Mouse (Mus musculus): ENCODE results near the gene Ranbp17. TPM values are rescaled to one million over a fixed set of nuclear protein-coding genes. Genes with fewer than 3 reads are reported as not detected.

The Ranbp17 gene
- total and polyA plus RNA-seq, 2 experiments from 2014 or later, result 2.1 to 3.6 TPM

DNA sequence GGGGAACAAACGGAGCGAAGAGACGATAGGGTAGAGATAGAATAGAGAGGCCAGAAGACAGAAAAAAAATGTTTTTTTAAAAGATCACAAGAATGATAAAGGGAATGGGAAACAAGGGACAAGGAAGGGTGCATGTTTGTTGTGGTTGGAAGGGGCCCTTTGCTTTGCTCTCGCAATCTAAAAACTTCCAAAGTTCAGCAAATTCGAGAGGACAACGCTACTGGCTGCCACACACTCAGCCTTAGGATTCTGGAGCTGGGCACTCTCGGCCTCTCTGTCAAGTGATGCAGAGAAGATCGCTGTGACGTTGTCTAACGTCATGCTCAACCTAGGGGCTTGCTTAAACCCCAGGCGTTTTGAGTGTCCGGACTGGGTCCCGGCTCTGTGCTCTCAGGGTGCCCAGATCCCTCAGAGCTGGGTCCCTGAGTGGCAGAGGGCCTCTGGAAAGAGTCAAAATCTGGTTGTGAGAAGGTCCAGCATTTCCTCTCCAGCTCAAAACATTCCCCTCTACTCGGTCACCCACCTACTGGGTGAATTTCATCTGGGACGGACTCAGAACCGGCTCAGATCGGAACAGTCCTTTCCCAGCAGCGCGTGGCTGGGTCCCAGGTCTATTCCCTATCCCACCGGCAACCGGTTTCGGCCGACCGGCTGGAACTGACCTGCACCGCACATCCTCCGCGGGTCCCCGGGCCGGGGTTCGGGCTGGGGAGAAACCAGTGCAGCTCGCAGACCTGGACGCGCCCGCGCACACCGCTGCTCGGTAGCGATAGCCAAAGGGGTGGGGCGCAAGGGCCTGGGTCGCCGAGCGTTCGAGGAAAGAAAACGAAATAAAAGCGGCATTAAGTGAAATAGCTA, 313.4 kb downstream of the Ranbp17 start:
- TF ChIP-seq EP300 (IDR thresholded peaks at IDR 0.05; ENCODE audit: low read depth) (no peak), CTCF (IDR thresholded peaks at IDR 0.05; ENCODE audit: low read depth) (no peak)
- Histone ChIP-seq H3K27me3 (ENCODE audit: control insufficient read depth, insufficient read depth, low read length) (peaks cover 100% of the 10 kb centered on the region), H3K4me2 (ENCODE audit: low read depth, low read length) (peak overlapping the region; percentile 43), H3K36me3 (replicated peaks; ENCODE audit: control insufficient read depth, insufficient read depth, low read length) (no peaks in the 10 kb centered on the region), H3K9ac (replicated peaks; ENCODE audit: low read depth, low read length) (no peak overlapping the region), H3K27ac (ENCODE audit: low read depth) (no peak overlapping the region), H3K4me1 (ENCODE audit: control insufficient read depth, insufficient read depth) (peaks cover 19% of the 10 kb centered on the region; the same call in 1 of the 2 replicates), H3K4me3 (ENCODE audit: low read depth, low read length) (peak overlapping the region; percentile 36), H3K9me3 (replicated peaks; ENCODE audit: control insufficient read depth, low read length) (0 out of 2 replicates have a peak, but pooled peaks cover 6% of the 10 kb centered on the region)
- no peak for ATAC-seq (ENCODE audit: insufficient read depth, low read depth)
- no peak for DNase-seq (ENCODE audit: low spot score)
- WGBS, result 2% methylated on average over 45 of the region's 45 CpGs

- WGBS, result 6% methylated on average over 15 of the region's 15 CpGs
- no peak for TF ChIP-seq CTCF (IDR thresholded peaks at IDR 0.05; ENCODE audit: low read depth)
- TF ChIP-seq EP300 (IDR thresholded peaks at IDR 0.05; ENCODE audit: low read depth), result no peak
Observed at GRCm38 (mm10) chr11:33199117-33199514, 314.4 kb downstream of the Ranbp17 start.

DNA sequence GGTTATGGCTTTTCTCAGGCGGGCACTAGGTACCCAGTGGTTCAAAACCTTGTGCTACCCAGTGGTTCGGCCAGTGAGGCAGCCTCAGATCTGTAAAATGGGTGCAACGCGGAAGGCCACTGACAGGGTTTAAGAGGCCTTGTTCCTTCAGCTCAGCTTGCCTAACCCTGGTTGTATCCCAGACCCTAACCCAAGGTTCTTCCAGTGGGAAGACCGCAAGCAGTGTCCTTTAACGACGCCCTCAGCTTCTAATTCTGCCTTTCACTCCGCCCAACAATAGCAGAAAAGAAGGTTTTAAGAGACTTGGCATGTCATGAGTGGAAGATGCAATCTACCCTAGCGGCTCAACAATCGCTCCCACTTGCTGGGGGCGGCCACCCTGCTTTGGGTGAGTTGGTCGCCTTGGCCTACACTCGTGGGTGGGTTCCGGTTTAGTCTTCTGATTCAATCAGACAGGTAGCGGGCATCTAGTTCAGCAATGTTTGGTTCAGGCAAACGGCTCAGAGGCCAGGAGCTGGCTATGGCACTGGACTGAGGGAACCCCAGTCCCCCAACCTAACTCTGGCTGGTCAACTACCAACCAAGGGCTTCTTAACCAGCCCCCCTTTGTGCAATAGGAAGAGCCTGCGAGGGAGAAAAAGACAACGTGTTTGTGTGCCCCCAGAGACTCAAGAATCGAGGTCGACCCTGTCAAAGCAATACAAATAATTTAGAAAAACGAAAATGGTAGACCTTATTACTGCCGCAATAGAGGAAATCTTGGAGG, 315.0 kb downstream of the Ranbp17 start:
- H3K9ac ChIP-seq (replicated peaks; ENCODE audit: low read depth, low read length), result no peak overlapping the region
- 29% methylated on average over 22 of the region's 22 CpGs for WGBS
- no peak overlapping the region for H3K4me3 ChIP-seq (ENCODE audit: low read depth, low read length)
- H3K27ac ChIP-seq (ENCODE audit: low read depth), result no peak overlapping the region
- DNase-seq (ENCODE audit: low spot score), result no peak
- peaks cover 19% of the 10 kb centered on the region; the same call in 1 of the 2 replicates for H3K4me1 ChIP-seq (ENCODE audit: control insufficient read depth, insufficient read depth)
- no peaks in the 10 kb centered on the region for H3K36me3 ChIP-seq (replicated peaks; ENCODE audit: control insufficient read depth, insufficient read depth, low read length)
- H3K27me3 ChIP-seq (ENCODE audit: control insufficient read depth, insufficient read depth, low read length), result peaks cover 96% of the 10 kb centered on the region
- TF ChIP-seq EP300 (IDR thresholded peaks at IDR 0.05; ENCODE audit: low read depth) (no peak), CTCF (IDR thresholded peaks at IDR 0.05; ENCODE audit: low read depth) (no peak)
- no peak for ATAC-seq (ENCODE audit: insufficient read depth, low read depth)
- 0 out of 2 replicates have a peak, but pooled peaks cover 6% of the 10 kb centered on the region for H3K9me3 ChIP-seq (replicated peaks; ENCODE audit: control insufficient read depth, low read length)
- no peak overlapping the region for H3K4me2 ChIP-seq (ENCODE audit: low read depth, low read length)

More at GRCm38 (mm10) chr11:33199117-33199514, 314.4 kb downstream of the Ranbp17 start:
- DNase-seq (ENCODE audit: low spot score), result no peak
- peaks cover 96% of the 10 kb centered on the region for H3K27me3 ChIP-seq (ENCODE audit: control insufficient read depth, insufficient read depth, low read length)
- H3K4me2 ChIP-seq (ENCODE audit: low read depth, low read length), result no peak overlapping the region
- H3K9me3 ChIP-seq (replicated peaks; ENCODE audit: control insufficient read depth, low read length), result 0 out of 2 replicates have a peak, but pooled peaks cover 6% of the 10 kb centered on the region
- no peak overlapping the region for H3K4me3 ChIP-seq (ENCODE audit: low read depth, low read length)
- peaks cover 19% of the 10 kb centered on the region; the same call in 1 of the 2 replicates for H3K4me1 ChIP-seq (ENCODE audit: control insufficient read depth, insufficient read depth)
- ATAC-seq (ENCODE audit: insufficient read depth, low read depth), result no peak
- H3K36me3 ChIP-seq (replicated peaks; ENCODE audit: control insufficient read depth, insufficient read depth, low read length), result no peaks in the 10 kb centered on the region
- H3K27ac ChIP-seq (ENCODE audit: low read depth), result no peak overlapping the region
- H3K9ac ChIP-seq (replicated peaks; ENCODE audit: low read depth, low read length), result no peak overlapping the region

GRCm38 (mm10) chr11:33197673-33198072, 315.9 kb downstream of the Ranbp17 start:
- ATAC-seq (ENCODE audit: insufficient read depth, low read depth) (no peak), DNase-seq (ENCODE audit: low spot score) (no peak)
- H3K9ac ChIP-seq (replicated peaks; ENCODE audit: low read depth, low read length), result no peak overlapping the region
- no peak overlapping the region for H3K4me3 ChIP-seq (ENCODE audit: low read depth, low read length)
- H3K9me3 ChIP-seq (replicated peaks; ENCODE audit: control insufficient read depth, low read length), result 0 out of 2 replicates have a peak, but pooled peaks cover 6% of the 10 kb centered on the region
- WGBS, result 20% methylated on average over 15 of the region's 15 CpGs
- H3K27ac ChIP-seq (ENCODE audit: low read depth), result no peak overlapping the region
- H3K4me2 ChIP-seq (ENCODE audit: low read depth, low read length), result no peak overlapping the region
- H3K4me1 ChIP-seq (ENCODE audit: control insufficient read depth, insufficient read depth), result peaks cover 13% of the 10 kb centered on the region; the same call in 1 of the 2 replicates
- H3K27me3 ChIP-seq (ENCODE audit: control insufficient read depth, insufficient read depth, low read length), result peaks cover 96% of the 10 kb centered on the region
- TF ChIP-seq CTCF (IDR thresholded peaks at IDR 0.05; ENCODE audit: low read depth) (no peak), EP300 (IDR thresholded peaks at IDR 0.05; ENCODE audit: low read depth) (no peak)
- H3K36me3 ChIP-seq (replicated peaks; ENCODE audit: control insufficient read depth, insufficient read depth, low read length), result no peaks in the 10 kb centered on the region

DNA sequence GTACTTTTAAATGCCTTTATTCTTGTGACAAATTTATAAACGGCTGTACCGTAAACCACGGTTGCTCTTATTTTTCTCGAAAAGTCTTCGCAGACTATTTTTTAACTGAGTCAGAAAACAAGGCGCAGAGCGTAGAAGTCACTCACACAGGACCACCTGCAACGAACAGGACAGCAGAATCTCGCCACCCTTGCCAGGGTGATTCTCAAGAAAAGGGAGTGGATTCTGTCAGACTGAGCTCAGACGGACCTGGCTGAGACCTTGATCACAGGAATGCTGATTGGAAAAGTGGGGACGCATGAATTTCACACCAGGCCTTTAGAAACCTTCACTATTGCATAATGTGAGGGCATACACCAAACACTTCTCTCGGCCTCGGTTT, 316.4 kb downstream of the Ranbp17 start:
- Histone ChIP-seq H3K27me3 (ENCODE audit: control insufficient read depth, insufficient read depth, low read length) (peaks cover 96% of the 10 kb centered on the region), H3K27ac (ENCODE audit: low read depth) (no peak overlapping the region), H3K9me3 (replicated peaks; ENCODE audit: control insufficient read depth, low read length) (0 out of 2 replicates have a peak, but pooled peaks cover 6% of the 10 kb centered on the region), H3K9ac (replicated peaks; ENCODE audit: low read depth, low read length) (no peak overlapping the region), H3K36me3 (replicated peaks; ENCODE audit: control insufficient read depth, insufficient read depth, low read length) (no peaks in the 10 kb centered on the region), H3K4me2 (ENCODE audit: low read depth, low read length) (no peak overlapping the region), H3K4me1 (ENCODE audit: control insufficient read depth, insufficient read depth) (peaks cover 13% of the 10 kb centered on the region; the same call in 1 of the 2 replicates), H3K4me3 (ENCODE audit: low read depth, low read length) (no peak overlapping the region)
- DNase-seq (ENCODE audit: low spot score), result no peak
- no peak for ATAC-seq (ENCODE audit: insufficient read depth, low read depth)
- WGBS, result 28% methylated on average over 13 of the region's 13 CpGs
- TF ChIP-seq CTCF (IDR thresholded peaks at IDR 0.05; ENCODE audit: low read depth), result no peak
- TF ChIP-seq EP300 (IDR thresholded peaks at IDR 0.05; ENCODE audit: low read depth), result no peak

Data from heart, postnatal 0 days (tissue).